ENCODE assay signal across 8 mouse cellular contexts in genomic region chr5:113226632-113227102, GRCm38 (mm10). TPM values are rescaled to one million over a fixed set of nuclear protein-coding genes. Genes with fewer than 3 reads are reported as not detected.
DNase-seq lines count a peak whose midpoint lies in the region; ATAC-seq and TF ChIP-seq lines count a peak whose summit lies in the region.

Gene Tmem211, plus strand, starts transcription at chr5:113226909.

- 0% methylated on average over 13 of the region's 13 CpGs for WGBS in intestine, postnatal 0 days

- H3K9ac ChIP-seq in intestine, postnatal 0 days (ENCODE audit: low read depth, low read length) = peak within 1 kb of the TSS; percentile 17; the same call in 1 of the 2 replicates

- intact Hi-C loops in left cerebral cortex, postnatal 36 days (cut with DNase I) = loop anchor here (1.0 to 2.0 kb wide), 2 partner anchors 46 to 127 kb away; no protein-coding TSS in a partner anchor

- no peaks in the 10 kb centered on the region for H3K36me3 ChIP-seq in intestine, postnatal 0 days (ENCODE audit: control insufficient read depth, insufficient read depth)

- no peak within 1 kb of the TSS for H3K27ac ChIP-seq in intestine, postnatal 0 days (ENCODE audit: low read depth, low read length)

- H3K4me2 ChIP-seq in intestine, postnatal 0 days (replicated peaks; ENCODE audit: low read depth) = peak within 1 kb of the TSS; percentile 57

- no peaks in the 10 kb centered on the region; the same call in 1 of the 2 replicates for H3K4me1 ChIP-seq in intestine, postnatal 0 days (replicated peaks; ENCODE audit: control insufficient read depth, insufficient read depth, low read length)

- no peaks in the 10 kb centered on the region for H3K27me3 ChIP-seq in intestine, postnatal 0 days (replicated peaks; ENCODE audit: control insufficient read depth, insufficient read depth, low read length)

- ATAC-seq in intestine, postnatal 0 days = peak; percentile 50
- peak; percentile 76 for ATAC-seq in megakaryocyte-erythroid progenitor cell, adult 5-6 weeks (replicated peaks; ENCODE audit: low FRiP score, low TSS enrichment, poor library complexity, severe bottlenecking)
- ATAC-seq in erythroid progenitor cell, adult 5-6 weeks (replicated peaks; ENCODE audit: low FRiP score, poor library complexity, severe bottlenecking) = no peak

- H3K9me3 ChIP-seq in intestine, postnatal 0 days (ENCODE audit: control insufficient read depth) = no peaks in the 10 kb centered on the region

- peak; percentile 97 for TF ChIP-seq CTCF in intestine, postnatal 0 days (IDR thresholded peaks at IDR 0.05; ENCODE audit: low read depth)

- H3K4me3 ChIP-seq in intestine, postnatal 0 days (ENCODE audit: low read depth, low read length) = no peak within 1 kb of the TSS

- peak; percentile 52 to 62 for DNase-seq in adrenal gland, postnatal 4 days (ENCODE audit: low spot score in 2 of 2)
- peak; percentile 89 for DNase-seq in embryo, embryonic 9.5 days (ENCODE audit: extremely low spot score)
- peak; percentile 98 for DNase-seq in heart, adult 11 months
- peak; percentile 75 to 78 for DNase-seq in left cerebral cortex, postnatal 36 days (ENCODE audit: low spot score in 2 of 2)
- DNase-seq in right cerebral cortex, postnatal 14 days = peak; percentile 91

RNA-seq across cellular contexts. Expression of gene Tmem211, which starts in this region (rescaled TPM):
- total RNA-seq in adrenal gland, postnatal 4 days (2021) = not detected
- not detected in 2 replicates for polyA plus RNA-seq in intestine, postnatal 0 days (2015; fragmentation: Nextera tagmentation; extraction: Ambion mirVana)
- total RNA-seq in left cerebral cortex, postnatal 36 days (2021) = not detected
- total RNA-seq in megakaryocyte-erythroid progenitor cell, adult 5-6 weeks (2014; fragmentation: Nextera tagmentation) = not detected in 2 replicates
- not detected in 2 replicates for total RNA-seq in megakaryocyte-erythroid progenitor cell, adult 5-6 weeks (2017)
- not detected in 2 replicates for total RNA-seq in erythroid progenitor cell, adult 5-6 weeks (2015; ENCODE audit: low replicate concordance)
- total RNA-seq in erythroid progenitor cell, adult 5-6 weeks (2017; ENCODE audit: low replicate concordance) = not detected in 2 replicates

Comparison
In these comparisons a context has a peak if more than half of its experiments do, and no peak if none do; other contexts are left out.
1. Peak in DNase-seq in adrenal gland, postnatal 4 days; RNA of the gene not detected or under 1 TPM.
2. Peak in ATAC-seq, H3K9ac ChIP-seq and H3K4me2 ChIP-seq in intestine, postnatal 0 days; RNA of the gene not detected or under 1 TPM.
3. Peak in DNase-seq in left cerebral cortex, postnatal 36 days; RNA of the gene not detected or under 1 TPM.
4. Peak in ATAC-seq in megakaryocyte-erythroid progenitor cell, adult 5-6 weeks; RNA of the gene not detected or under 1 TPM.